Mouse (Mus musculus) gastrocnemius, adult 18-20 months (tissue): Measurements from ENCODE around the gene Ankrd63. TPM values are rescaled to one million over a fixed set of nuclear protein-coding genes. Genes with fewer than 3 reads are reported as not detected.
"Not testable (repeated sequence)": the region's sequence is repeated elsewhere in the genome, so short reads cannot be mapped to it uniquely, and the experiment has no call there.

Source experiments
- DNase-seq: peaks from one replicate; pipeline ENCODE4 v3.0.0; 2021; ENCODE audit warnings: low spot score
- total RNA-seq, 2 experiments: library from RNA; stranded (reverse); gene quantifications; 2 replicates each; pipeline ENCODE4 v1.2.3; 2021

Gene Ankrd63
- total RNA-seq, 2 experiments from 2014 or later, result not detected

DNA sequence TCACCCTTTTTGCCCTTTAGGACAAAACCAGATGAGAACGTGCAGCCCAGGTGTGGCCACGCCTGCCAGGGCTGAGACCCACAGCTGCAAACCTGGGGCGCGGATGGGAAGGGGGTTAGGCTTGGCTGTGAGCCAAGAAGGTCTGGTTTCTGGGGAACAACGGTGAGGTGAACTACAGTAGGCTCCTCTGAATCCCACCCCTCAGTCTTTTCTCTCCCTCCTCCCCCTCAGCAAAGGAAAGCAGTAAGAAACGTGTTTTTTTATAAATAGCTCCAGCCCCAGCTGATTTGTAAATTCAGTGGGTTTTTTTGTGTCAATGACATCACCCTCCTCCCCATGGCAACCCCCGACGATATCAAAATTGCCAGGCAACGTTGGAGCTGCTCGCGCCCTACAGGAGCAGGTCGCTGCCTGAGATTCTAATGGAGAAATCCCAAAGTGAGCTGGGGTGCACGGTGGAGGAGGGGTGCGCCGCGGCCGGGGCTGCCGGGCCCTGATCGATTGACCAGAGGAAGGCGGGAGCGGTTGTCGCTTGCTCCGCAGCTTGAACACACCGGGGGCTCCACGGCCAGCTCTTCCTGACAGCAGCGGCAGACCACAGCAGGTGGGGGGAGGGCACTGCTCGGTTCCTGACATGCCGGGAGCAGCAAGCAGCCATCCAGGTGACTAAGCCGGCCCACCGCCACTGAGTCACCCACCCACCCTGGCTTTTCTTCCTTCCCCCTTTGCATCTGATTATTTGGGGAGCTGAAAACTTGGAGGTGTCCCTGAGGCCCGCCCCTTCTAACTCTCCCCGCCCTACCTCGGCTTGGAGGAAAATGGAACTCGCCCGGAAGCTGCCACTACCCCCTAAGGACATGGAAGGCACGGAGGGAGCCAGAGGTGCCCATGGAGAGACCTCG is 40.6 kb downstream of the Ankrd63 start, which contains the start of gene Pak6:
Gene Pak6 (plus strand): TSS at position 402 of the 902 bp plus-strand sequence.
- DNase-seq, result no peak

DNA sequence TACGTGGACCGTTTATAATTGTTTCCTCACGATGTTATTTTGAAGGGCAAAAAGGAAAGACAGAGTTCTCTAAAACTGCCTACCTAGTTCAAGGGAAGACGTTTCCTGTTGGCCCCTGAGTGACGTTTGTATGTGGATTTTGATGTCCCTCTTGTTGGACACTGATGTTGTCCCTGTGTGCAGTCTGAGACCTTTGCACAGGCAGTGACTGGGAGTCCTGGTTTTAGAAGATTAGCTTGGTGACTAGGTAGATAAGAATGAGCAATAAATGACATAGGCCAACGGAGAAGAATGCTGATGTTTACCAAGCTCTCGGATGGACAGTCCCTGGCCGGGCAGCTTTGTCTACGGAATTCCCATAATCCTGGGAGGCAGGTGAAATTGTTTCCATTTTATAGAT is 41.9 kb downstream of the Ankrd63 start:
- no peak for DNase-seq

DNA sequence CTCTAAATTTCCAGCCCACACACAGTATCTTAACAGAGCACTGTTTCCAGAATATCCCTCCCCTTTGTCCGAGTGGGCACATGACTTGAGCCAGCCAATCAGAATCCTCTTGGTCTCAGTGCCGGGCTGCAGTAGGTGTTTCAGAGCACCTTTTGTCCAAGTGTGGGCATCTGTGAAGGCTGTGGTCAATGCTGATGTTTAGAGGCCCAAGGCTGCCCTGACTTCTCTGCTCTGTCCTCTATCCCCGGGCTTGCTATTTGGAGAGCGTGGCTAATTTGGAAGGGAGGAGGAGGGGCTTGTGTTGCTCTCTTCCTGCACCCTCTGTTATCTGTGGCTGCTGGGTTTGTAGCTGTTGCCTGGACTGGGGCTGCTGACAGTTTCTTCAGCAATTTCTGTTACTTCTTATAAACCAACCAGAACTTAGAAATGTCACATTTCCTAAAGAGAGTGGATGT is 43.7 kb downstream of the Ankrd63 start:
- DNase-seq, result peak; percentile 39

DNA sequence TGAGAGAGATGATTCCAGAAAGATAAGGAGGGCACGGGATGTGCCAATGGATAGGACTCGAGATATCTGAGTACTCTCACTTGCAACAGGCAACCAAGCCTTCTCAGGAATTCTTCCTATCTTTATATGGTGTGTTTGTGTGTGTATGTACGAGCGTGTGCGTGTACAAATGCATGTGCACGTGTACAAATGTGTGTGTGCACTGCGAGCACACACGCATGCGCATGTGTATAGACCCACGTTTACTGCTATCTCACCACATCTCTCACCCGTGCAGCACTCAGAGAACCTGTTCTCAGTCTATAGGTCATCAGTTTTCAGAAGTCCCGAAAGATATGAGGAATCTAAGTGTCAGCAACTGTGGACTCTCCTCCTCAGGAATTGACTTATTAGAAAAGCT is 44.3 kb downstream of the Ankrd63 start:
- DNase-seq, result no peak

DNA sequence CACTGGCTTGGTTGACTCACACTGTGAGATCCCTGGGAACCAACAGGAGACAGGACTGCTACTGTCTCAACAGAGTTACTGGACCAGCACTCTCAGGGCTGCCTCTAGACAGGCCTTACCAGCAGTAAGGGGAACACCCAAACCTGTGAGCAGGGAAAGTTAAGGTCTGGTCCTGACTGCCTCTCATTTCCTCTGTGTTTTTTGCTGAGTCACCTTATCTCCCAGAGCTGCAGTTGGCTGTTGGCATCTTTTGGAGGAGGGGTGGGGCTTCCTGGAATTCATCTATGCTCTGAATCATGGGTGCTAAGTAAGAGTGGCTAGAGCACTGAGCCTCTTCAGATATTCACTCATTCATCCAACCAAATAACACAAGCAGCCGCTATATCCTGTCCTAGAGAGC is 44.7 kb downstream of the Ankrd63 start:
- peak; percentile 18 for DNase-seq

DNA sequence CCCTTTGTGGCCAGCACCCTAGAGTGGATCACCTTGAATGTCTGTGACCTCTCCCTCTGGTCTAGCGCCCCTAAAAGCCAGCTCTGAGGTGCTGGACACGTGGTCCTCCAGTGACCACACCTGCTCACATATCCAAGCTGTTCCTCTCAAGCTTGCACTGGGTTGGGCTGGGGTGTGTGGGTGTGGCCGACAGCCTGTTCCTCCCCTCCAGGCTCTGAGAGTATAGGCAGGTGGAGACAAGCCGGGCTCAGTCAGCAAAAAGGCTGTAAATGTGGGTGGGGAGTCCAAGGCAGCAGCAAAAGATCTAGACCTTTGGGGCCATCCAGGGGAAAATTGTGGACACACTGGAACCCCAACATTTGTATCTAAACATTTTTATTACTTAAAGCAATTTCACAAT is 45.3 kb downstream of the Ankrd63 start:
- DNase-seq, result no peak

DNA sequence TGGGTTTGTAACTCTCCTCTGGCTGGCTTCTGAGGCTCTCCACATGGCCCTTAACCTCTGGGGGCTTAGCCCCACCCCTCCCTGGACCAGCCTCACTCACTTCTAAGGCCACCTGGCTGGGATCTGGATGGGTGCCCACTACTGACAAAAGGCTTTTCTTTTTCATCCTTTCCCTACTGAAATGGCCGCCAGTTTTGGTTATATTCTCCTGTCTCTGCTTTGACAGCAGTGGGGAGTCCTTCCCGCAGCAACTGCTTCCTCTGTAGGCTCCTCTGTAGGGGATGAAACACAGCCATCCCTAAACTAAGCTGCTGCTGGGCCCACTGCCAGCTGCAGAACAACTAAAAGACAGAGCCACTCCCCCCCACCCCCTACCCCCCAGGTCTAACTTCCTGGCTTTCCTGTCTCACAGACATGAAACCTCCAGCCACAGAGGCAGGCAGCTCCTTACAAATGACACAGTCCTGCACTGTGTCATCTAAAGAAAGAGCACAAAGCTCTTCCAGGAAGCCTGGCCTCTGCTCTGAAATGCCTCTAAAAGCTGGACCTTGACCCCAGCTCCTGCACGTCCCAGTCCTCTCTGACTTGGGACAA is 47.0 kb downstream of the Ankrd63 start:
- no peak for DNase-seq

DNA sequence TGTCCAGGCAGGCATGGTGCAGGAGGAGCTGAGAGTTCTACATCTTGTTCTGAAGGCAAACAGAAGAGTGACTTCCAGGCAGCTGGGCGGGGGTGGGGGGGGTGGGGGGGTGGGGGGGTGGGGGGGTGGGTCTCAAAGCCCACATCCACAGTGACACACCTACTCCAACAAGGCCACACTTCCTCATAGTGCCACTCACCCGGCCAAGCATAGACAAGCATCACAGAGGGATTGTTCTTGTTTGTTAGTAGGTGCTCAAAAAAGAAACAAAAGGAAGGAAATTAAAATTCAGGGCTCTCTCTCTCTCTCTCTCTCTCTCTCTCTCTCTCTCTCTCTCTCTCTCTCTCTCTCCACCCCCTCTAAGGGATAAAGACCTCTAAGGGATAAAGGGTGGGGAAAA is 53.1 kb downstream of the Ankrd63 start:
- not testable (repeated sequence) for DNase-seq

Other genes starting within 250 kb of the Ankrd63 start
- gene Srp14, start 224.3 kb downstream of the Ankrd63 start, total RNA-seq, result 100 to 1,000 TPM; 131 to 142 TPM
- 1 to 10 TPM; 2.1 to 2.2 TPM for gene Bmf, start 154.3 kb downstream of the Ankrd63 start, total RNA-seq
- gene Bub1b, start 105.8 kb downstream of the Ankrd63 start, total RNA-seq, result under 1 TPM; 0.21 to 0.71 TPM
- gene Pak6, start 40.7 kb downstream of the Ankrd63 start, total RNA-seq, result not detected
- under 1 TPM; 0.12 to 0.23 TPM for gene Plcb2, start 24.5 kb upstream of the Ankrd63 start, total RNA-seq
- 1 to 10 TPM; 5.3 TPM for gene Inafm2, start 41.8 kb upstream of the Ankrd63 start, total RNA-seq
- gene Ccdc9b, start 58.7 kb upstream of the Ankrd63 start, total RNA-seq, result 10 to 100 TPM; 14.4 to 16.6 TPM
- not detected for gene Phgr1, start 68.8 kb upstream of the Ankrd63 start, total RNA-seq
- gene Disp2, start 75.8 kb upstream of the Ankrd63 start, total RNA-seq, result under 1 TPM in 1 of 2 experiments, not detected in 1; 0.02 TPM
- under 1 TPM; 0.07 to 0.55 TPM for gene Knstrn, start 110.0 kb upstream of the Ankrd63 start, total RNA-seq
- 100 to 1,000 TPM; 122 to 164 TPM for gene Ivd, start 158.0 kb upstream of the Ankrd63 start, total RNA-seq
- gene Bahd1, start 196.4 kb upstream of the Ankrd63 start, total RNA-seq, result 1 to 10 TPM; 4.5 to 6.0 TPM
- gene Chst14, start 222.5 kb upstream of the Ankrd63 start, total RNA-seq, result 1 to 10 TPM; 1.7 to 2.3 TPM